Mouse (Mus musculus) urinary bladder, postnatal 25 days (tissue): ENCODE results near the gene Nfya.
A peak's percentile ranks its signal among the peaks of the same experiment; 100 is the strongest.

Experiments
- DNase-seq: peaks from one replicate; pipeline ENCODE4 v3.0.0; 2022; ENCODE audit warnings: low spot score

Gene Nfya

DNA sequence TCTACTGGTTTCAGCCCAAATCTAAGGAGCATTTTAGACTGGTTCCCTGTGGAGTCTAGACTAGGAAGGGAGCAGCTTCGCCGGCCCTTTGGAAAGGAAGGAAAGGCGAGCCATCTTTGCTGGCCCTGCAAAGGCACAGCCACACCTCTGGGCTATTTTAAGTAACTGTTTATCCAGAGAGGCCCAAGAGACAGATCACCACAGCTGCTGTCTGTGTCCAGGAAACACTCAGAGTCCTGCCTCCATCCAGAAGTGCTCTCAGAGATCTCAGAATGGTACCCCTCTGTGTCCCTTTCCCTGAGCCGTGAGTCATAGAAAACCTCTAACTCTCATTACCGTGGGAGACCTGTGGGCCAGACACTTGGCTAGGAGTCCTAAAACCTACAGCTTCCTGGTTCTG is 20.7 kb upstream of the Nfya start:
- DNase-seq = no peak

DNA sequence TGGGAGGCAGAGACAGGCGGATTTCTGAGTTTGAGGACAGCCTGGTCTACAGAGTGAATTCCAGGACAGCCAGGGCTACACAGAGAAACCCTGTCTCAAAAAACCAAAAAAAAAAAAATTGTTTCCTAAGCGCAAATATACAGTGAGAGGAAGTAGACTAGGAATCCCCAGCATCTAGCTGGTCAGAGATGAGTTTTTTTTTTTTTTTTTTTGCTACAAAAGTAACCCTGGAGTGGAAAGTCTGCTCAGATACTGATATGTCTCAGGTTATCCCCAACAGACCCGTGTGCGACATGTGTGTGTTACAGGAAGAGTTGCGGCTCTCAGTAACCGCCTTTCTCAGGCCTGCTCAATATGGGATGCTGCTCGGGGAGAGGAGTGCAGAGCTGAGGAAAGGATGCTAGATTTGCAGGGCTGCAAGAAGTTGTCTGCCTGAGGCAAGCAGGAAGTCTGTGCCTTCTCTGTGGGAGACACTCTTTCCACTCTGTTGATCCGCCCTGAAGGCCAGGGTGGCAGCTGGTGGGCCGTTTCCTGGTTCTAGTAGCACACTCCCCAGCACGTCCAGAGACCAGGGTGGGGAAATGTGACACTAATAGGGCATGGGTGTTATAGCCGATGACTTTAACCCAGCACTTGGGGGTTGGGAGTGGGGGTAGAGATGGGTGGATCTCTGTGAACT is 18.3 kb upstream of the Nfya start:
- no peak for DNase-seq

DNA sequence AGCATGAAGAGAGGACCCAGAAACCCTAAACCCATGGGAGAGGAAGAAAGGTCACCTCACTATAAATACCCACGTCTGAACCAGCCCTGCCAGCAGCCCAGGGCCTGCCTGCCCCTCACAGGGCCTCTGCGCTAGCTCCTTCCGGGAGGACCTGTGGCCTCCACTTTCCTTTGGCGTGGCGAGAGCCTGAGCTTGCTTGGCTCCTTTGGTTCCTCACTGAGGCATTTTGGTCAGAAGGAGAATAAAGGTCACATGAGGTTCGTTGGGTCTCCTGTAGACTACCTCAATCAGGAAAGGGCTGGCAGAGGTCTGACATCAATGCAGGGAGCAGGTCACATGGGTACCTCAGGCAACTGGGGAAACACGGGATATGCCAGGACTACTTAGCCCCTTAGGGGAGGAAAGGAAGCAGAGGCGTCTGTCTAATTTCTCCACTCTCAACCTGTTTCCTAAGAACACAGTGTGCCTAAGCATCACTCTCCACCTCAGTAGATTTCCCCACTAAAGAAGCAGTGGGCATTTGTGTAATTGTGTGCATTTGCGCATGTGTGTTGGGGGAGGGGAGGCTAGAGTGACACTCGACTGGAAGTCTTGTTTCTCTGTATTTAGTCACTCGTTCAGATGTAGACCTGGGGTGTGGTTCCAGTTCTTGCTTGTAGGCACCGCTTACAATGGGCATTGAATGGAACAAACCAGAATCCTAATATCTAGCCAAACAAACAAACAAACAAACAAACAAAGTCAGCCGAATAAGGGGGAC is 17.5 kb upstream of the Nfya start:
- DNase-seq = no peak

DNA sequence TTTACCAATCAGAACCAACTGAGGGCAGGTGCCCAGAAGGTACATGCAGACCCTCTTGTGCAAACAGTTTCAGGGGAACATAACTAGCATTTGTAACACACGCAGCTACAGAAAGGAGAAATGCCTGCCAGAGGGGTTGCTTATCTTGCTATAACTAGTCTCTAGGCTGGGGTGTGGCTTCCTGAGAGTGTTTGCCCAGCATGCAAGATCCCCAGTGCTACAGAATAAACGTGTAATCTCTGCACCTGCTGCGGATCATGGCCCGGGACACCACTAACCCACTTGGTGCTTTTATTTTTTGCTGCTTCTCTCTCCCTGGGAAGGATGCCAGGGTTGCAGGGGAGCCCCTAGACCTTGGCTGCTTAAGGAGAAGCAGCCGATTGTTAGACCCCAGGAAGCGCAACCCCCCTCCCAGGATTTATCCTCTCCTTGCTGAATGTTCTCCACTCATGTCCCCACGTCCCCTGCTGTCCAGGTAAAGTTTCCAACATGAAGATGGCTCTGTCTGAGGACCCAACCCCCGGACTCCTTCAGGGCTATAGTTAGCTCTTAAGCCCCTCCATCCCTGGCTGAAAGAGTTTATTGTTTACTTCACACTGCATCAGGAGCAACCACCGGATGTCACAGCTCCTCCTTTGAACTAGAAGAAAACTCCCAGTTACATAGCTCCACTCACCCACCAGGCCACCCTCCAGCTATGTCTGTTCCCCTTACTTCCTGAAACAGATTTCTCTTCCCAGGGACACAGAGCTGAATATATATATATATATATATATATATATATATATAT is 16.3 kb upstream of the Nfya start:
- DNase-seq = no peak

DNA sequence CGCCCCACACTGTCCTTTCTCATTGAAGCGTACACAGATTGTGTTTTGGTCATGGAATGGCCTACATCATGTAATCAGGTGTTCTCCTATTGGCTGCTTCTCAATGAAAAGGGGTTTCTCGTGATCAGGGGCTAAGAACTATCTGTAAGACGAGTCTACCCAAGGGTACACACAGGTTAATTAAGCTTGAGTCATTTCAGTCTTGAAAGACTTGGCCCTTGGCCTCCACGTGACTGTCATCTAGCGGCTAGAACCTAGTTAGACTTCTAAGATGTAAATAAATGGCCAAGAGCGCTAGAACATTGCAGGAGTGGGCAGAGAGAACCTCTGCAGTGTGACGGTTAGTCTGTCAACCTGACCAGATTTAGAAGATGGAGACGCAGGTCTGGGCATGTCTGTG is 14.5 kb upstream of the Nfya start:
- no peak for DNase-seq

DNA sequence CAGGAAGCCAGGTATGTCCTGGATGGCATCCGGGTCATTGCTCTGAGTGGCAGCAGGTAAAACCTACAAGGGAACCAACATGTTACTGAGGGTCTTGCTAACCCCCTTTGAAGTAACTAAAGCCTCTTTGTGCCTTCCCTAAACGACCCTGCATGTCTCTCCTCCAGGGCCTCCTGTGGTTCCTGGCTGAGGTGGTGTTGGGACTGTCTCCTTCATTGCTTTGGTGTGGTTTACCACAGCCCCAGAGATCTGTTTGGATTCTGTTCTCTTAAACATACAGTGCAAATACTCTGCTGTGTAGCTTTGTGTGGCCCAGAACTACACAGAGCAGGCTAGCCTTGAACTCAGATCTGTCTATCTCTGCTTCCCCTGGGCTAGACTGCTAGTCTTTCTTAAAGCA is 9.9 kb upstream of the Nfya start:
- DNase-seq = no peak

DNA sequence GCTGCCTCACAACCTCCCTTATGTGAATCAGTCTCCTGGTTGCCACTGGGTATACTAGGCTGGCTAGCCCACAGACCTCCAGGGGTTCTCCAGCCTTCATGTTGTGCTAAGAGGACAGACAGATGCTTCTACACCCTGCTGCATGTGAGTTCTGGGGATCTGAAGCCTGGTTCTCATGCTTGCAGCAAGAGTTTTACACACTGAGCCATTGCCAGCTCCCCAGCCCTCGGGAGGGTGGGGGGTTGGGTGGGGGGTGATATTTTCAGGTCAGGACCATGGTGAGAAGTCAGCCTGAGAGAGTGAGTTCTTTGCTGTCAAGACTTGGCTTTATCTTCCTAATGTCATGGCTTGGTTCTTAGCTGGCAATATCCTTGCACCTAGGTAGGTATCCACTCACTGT is 9.1 kb upstream of the Nfya start:
- no peak for DNase-seq

DNA sequence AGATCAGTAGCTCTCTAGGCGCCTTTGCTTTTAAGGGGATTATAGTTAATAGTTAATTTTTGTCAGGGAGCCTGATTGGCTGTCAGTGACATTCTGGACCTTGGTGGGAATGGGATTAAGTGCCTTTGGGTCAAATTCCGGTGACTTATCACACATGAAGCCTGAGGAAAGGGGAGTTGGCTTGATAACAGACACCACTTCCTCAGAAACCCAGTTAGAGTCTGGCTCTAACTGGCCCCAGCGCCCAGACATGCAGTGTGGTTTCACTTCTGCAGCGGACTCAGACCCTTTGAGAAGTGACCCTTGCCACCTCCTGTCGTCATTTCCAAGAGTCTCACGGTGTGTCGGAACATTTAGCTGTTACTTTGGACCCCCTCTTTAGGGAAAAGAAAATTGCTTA is 8.5 kb upstream of the Nfya start:
- no peak for DNase-seq

DNA sequence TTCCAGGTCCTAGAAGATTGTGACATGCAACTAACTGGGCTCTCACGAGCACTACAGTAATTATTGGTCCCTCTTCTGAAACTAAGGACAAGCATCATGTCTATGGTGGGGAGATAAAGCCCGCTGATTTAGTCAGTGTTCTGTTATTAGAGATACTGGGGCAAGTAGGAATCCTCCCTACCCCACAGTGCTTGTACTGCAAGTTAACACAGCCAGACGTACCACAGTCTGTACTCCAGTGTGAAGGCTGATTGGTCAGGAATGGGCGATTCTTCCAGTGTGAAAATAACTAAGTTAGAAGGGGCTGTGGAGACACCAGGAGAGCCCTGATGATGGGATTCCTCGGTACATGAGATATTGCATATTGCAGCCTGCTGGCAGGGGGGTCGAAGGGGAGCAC is 7.8 kb upstream of the Nfya start:
- no peak for DNase-seq

DNA sequence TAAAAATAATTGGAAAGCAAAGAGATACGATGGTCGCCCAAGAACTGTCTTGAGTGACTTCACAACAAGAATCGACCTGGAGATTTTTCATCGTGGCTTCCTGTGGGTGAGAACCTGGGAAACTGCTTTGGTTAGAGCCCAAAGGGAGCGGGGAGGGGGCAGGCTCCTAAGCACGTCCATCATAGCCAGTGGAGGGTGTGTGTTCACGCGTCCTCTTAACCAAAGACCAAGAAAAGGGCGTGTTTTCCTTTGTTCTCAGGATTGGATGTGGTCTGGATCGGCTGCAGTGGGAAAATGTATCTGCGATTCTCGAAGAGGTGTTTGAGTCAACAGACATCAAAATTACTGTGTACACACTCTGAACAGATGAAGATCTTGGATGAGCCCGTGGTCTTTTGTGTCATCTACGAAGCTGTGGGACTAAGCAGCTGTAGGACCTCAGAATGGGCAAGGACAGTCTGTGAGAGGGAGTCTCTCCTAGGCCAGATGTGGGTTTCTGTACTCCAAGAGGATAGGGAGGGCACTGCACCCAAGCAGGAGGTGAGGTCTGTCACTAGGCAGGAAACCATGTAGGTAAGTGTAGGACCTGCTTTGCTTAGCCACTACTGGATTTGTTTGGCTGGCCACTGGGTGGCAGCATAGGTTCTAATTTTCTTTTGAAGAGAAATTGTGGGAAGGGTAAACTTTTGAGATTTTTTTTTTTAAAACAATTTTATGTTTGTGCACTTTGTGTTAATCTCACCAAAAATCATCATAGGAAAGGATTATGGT is 6.9 kb upstream of the Nfya start:
- DNase-seq = peak; percentile 41

DNA sequence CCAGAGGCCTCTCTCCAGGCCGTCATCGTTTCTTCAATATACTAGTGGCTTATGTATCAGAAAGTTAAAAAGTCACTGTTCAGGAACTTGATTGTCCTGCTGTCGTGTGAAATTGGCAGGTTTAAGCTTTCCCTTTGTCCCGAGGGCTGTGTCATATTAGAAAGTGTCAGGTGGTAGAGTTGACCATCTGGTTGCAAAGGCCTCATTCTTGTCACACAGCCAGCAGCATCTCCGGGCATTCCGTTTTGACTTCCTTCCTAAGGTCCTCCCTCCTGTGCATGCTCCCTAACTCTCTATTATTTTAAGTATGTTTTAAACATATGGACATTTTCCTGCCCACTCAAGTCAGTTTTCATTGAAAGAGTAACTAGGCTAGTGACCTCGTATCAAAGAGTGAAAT is 6.3 kb upstream of the Nfya start:
- DNase-seq = no peak

DNA sequence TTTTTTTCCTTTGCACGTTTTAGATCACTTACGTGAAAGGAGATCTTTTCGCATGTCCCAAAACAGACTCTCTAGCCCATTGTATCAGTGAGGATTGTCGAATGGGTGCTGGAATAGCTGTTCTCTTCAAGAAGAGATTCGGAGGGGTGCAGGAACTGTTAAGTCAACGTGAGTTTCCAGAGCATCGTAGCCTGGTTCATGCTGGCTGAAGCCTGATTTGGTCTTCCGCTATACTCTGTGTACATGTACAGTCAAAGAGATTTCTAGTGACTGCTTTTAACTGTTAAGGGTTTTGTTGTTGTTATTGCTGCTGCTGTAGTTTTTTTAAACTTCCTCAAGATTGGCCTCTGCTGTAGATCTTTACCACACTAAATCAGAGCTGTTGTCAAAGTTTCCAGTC is 1.5 kb upstream of the Nfya start:
- no peak for DNase-seq

DNA sequence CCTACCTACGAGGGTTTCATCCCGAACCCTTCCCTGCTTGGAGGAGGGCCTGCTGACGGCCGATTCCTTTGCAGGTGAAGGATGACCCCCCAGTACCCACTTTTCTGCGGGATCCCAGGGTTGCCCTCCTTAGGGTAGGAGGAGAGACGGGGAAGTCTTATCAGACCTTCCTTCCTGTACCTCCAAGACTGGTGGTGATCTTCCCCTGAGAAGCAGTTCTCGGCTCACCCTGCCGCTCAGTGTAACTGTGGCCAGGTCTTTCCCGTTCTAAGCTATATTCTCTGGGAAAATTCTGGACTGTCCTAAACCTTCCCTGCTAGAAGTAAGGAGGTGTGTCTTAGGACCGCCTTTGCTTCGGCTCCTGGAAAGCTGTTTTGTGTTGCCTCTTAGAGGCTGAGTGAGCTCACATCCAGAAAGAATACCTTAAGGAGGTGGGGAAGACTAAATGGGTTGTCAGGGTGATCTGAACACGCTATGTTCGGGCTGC is 636 bp upstream of the Nfya start:
- DNase-seq = no peak

DNA sequence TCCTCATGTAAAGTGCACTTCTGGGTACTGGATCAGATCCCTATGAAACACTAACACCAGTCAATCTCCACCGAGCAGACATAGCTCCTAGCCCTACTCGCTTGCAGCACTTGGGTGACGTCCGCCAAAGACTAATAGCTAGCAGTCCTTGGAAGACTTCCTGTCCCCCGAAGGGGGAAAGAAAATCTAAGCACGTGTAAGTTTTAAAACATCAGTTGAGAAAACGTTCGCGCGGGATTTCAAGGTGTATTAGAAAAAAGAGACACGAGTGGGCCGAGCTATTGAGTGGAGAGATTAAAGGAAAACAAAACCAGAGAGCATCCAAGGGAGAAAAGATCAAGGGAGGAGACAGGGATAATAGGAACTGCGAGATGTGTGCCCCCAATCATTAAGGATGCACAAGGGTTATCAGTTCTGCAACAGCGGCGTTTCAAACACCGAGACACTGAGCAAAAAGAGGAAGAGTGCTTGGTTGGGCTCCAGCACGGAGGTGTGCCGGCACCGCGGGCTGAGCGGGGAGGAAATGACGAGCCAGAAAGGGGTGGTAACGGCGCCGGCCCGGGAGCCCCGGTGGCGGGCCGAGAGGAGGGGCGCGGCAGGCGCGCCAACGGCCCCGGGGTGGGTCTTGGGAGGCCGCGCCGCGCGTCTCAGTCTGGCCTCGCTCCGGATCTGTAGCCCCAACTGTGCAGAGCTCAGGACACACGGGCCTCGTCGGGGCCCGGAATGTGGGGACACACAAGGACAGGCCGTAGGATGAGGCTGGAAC is 997 bp downstream of the Nfya start:
- DNase-seq = peak; percentile 63

DNA sequence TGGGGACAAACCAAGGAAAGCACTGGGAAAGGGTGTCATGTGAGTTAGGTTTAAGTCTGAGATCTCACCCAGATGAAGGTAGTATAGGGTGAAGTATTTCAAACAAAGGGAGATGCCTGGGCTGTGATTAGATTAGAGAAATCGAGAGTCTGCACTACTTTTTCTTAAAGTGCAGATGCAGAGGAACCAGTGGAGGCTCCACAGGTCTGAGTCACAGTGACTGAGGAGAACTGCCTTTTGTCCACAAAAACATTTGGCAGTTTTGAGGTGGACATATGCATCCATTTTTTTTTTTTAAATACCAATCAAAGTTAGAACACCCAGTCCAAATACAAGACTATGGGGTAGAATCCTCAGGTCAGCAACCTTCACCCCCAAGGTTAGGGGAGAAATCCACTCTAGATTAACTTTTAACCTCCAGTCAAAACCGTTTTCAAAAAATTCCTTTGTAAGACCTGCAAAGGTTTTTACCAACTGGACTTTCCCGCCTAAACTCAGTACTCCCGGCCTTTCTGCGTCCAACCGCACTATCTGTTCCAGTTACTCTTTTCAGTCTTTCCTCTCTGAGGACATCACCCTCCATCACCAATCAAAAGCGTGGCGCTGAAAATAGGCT is 1.7 kb downstream of the Nfya start:
- no peak for DNase-seq

DNA sequence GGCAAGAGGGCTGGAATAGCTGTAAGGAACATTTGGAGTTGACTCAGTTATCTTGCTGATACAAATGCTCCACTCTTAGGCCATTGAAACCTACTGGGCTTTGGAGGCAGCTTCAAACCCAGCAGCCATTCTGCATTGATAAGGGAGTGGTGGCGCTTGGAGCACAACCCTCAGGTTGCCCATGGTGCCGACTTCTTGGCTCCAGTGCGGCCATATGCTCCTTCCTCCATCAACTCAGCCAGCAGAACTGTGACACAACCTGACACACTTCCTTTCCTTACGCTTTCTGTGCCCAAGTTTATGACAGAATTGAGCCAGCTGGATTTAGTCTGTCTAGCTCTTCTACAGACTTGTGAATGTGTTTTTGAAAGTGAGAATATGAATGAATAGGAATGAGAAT is 2.6 kb downstream of the Nfya start:
- DNase-seq = no peak

DNA sequence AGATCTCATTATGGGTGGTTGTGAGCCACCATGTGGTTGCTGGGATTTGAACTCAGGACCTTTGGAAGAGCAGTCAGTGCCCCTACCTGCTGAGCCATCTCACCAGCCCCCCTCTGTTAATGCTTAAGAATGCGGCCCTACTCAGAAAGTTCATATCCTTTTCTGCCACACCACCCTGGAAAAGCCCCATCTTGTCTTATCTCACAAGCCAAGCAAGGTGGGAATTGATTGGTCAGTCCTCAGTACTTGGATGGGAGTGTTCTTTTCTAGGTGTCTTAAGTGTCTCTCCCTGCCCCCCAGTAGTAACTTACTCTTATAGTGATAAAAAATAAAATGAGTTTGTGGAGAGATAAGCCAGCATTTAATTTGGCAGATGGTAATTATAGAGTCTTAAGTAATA is 5.0 kb downstream of the Nfya start:
- no peak for DNase-seq

DNA sequence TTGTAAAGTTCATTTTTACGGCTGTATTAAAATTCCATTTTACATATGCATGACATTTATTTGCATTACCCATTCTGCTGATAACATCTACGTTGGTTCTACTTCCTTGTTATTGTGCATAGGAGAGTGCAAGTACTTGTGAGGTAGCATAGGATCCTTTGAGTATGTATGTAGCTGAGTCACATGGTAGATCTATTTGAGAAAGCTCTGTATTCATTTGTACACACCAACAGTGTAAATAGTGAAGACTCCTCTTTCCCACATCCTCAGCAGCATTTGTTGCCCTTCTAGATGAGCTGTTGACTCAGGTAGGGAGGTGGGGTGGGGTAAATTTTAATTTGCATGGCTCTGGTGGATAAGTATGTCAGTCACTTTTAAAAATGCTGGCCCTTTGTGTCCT is 5.9 kb downstream of the Nfya start:
- no peak for DNase-seq

DNA sequence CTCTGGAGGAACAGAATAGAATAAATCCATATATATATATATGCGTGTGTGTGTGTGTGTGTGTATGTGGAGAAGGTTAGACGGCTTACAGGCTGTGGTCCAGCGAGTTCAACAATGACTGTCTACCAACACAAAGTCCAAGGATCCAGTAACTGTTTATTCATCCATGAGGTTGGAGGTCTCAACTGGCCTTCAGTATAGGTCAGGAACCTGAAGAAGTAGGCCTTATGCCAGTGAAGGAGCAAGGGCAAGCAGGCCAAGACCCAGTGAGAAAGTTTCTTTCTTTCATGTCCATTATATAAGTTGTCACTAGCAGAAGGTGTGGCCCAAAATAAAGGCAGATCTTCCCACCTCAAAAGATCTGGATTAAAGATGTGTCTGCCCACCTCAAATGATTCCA is 7.0 kb downstream of the Nfya start:
- no peak for DNase-seq

DNA sequence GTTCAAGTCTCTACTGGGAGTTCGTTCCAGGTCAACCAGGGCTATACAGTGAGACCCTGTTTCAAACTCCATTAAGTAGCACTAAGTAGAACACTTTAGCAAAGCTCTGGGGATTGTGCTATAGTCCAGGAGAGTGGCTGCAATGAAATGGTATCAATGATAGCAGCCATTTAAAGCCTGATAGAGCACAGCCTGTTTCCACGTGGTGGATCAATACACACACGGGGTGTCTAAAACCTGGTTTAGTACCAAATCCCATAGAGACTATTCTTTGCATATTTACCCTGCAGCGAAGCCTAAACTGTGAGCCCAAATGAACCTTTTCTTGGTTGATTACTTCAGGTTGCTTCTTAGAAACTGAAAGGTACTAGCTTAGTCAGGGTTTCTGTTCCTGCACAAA is 8.0 kb downstream of the Nfya start:
- DNase-seq = no peak

DNA sequence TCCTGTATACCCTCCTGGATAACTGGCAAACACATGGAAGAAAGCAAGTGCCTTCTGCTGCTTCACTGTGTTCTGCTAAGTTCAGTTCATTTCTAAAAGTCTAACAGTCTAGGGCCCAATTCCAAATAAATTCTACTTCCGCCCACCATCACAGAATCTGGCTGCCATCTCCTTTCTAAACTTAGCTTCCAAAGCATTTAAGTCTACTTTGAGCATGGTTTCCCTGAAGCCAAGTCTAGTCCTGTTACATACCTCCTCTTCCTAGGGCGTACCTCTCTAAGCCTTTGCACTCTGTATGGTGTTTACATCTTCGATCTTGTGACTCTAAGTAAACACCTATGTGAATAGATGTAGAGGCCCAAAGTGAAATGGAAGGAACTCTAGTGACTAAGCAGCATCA is 17.1 kb downstream of the Nfya start:
- DNase-seq = no peak
